Mouse (Mus musculus): ENCODE data around the gene Abhd14b.
"Not testable (repeated sequence)": the region's sequence is repeated elsewhere in the genome, so short reads cannot be mapped to it uniquely, and the experiment has no call there.

Gene Abhd14b

GRCm38 (mm10) chr9:106476002-106476923, 29.0 kb downstream of the Abhd14b start:
- peak; percentile 82 for DNase-seq (ENCODE audit: inconsistent ontology term)

DNA sequence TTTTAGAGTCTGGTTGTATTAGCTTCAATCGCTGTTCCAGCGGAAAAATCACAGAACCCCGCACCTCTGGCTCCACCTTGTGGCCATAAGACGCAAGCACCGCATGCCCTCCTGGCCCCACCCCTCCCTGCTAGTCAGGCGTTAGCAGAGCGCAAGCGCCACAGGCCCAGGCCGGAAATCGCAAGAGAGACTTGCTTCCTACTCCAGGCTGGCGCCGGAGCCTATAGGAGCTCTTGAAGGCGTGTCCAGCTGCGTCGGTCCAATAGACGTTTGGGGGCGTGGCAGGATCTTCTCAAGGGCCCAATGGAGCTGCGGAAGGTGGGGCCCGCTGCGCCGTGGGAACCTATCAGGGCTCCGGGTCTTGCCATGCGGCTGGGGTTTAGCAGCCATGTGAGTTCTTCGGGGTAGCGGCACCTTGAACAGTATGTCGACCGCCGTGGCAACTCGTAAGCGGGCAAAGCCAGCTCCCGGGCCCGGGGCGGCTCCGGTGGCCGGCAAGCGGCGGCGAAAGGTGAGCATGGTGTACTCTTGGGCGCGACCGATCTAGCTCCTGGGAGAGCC, 29.7 kb downstream of the Abhd14b start, which contains the start of gene Parp3:
Parp3 (minus strand) TSS at position 26 of the 561 bp plus-strand sequence.
- peak; percentile 99 for DNase-seq (ENCODE audit: inconsistent ontology term)

DNA sequence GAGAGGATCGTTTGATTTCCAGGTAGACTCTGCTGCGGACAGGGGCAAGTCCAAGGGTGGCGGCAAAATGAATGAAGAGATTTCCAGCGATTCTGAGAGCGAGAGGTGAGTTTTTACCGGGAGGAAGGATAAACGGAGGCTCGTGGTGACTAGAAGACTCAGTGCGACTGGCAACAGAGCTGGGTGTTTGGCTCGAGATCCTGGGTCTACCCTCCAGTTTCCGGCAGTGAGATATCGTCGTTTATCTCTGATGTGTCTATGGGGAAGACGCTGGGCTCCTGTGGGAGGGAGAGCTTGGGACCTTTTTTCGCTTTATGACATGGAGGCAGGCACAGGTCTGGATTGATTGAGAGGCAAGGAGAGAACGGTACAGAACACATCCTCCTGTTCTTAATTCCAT, 30.4 kb downstream of the Abhd14b start:
- no peak for DNase-seq (ENCODE audit: inconsistent ontology term)

DNA sequence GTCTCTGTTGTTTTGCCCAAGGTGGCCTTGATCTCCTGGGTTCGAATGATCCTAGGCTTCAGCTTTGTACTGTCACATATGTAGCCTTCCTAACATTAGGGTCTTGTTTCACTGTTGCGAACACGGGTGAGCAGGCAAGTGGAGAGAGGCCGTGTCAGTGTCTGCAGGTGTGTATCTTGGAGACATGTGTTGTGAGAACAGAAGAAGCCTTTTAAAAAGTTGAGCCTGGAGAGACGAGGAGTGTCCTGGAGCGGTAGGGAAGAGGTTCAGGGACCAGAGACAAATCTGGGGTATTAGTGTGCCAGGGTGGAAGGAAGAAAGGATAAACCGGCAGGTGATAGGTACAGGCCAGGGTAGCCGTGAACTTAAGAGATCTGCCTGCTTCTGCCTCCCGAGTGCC, 30.8 kb downstream of the Abhd14b start:
- no peak for DNase-seq (ENCODE audit: inconsistent ontology term)

- no peak for DNase-seq (ENCODE audit: inconsistent ontology term)
These were observed 33.3 kb downstream of the Abhd14b start for GRCm38 (mm10) chr9:106480541-106480940.

- DNase-seq (ENCODE audit: inconsistent ontology term), result no peak
These were observed 33.8 kb downstream of the Abhd14b start for GRCm38 (mm10) chr9:106481075-106481474.

DNA sequence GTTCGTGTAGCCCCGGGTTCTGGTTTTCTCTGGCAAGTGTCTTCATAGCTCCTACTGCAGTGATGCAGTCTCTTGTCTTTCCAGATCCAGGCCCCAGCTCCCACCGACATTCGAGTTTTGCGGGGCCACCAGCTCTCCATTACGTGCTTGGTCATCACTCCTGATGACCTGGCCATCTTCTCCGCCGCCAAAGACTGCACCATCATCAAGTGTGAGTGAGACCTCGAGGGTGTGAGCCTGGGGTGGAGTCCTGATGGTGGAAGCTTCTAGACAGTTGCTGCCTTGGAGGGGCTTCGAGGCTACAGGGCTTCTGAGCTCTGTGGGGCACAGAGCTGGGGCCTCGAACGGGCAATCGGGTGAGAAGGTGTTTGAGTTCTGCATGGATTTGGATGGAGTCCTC, 34.4 kb downstream of the Abhd14b start:
- DNase-seq (ENCODE audit: inconsistent ontology term), result no peak

- no peak for DNase-seq (ENCODE audit: inconsistent ontology term)
These were observed 35.4 kb downstream of the Abhd14b start for GRCm38 (mm10) chr9:106482578-106483115.

- DNase-seq (ENCODE audit: inconsistent ontology term), result no peak
These were observed 35.9 kb downstream of the Abhd14b start for GRCm38 (mm10) chr9:106483136-106483535.

GRCm38 (mm10) chr9:106483606-106484005, 36.3 kb downstream of the Abhd14b start:
- no peak for DNase-seq (ENCODE audit: inconsistent ontology term)

DNA sequence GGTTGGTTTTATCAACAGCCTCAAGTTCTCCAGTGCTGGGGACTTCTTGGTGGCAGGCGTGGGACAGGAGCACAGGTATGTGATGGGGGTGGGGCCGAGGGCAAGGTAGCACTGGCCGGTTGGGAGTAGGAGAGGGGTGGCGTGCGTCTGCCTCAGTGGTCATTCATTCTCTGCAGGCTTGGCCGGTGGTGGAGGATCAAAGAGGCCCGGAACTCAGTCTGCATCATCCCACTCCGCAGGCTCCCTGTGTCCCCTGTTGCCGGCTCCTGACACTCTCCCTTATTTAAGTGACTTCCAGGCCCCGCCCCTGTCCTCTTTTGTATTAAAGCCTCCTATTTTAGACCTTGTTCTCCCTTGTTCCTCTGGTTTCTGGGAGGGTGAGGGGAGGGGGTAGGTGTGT, 37.8 kb downstream of the Abhd14b start:
- DNase-seq (ENCODE audit: inconsistent ontology term), result no peak

DNA sequence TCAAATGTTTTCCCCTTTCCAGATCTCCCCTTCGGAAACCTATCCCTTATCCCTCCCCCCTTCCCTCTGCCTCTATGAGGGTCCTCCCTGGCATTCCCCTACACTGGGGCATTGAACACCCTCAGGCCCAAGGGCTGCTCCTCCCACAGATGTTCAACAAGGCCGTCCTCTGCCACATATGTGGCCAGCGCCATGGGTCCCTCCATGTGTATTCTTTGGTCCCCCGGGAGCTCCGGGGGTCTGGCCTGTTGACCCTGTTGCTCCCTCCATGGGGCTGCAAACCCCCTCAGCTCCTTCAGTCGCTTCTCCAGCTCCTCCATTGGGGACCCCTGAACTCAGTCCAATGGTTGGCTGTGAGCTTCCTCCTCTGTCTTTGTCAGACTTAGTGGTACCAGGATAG, 40.3 kb downstream of the Abhd14b start:
- DNase-seq (ENCODE audit: inconsistent ontology term), result not testable (repeated sequence)

DNA sequence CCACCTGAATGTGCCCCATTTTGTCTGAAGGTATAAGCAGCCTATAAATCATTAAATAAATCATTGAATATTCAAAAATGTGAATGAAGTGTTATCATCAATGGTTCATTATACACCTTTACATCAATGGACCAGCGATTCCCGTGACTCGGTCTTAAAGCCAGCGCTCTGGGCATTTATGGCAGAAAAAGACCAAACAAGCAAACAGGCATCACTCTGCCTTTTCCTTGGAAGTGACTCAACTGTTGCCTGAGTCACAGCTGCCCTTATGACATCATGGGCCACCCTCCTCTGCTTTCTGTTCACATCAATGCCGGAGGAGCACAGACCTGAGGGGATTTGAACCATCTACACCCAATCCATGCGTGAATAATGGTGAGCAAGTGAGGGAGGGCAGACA, 52.4 kb downstream of the Abhd14b start, which contains the start of gene Iqcf1:
Iqcf1 (plus strand) TSS at position 301 of the 400 bp plus-strand sequence.
- DNase-seq (ENCODE audit: inconsistent ontology term), result no peak

DNA sequence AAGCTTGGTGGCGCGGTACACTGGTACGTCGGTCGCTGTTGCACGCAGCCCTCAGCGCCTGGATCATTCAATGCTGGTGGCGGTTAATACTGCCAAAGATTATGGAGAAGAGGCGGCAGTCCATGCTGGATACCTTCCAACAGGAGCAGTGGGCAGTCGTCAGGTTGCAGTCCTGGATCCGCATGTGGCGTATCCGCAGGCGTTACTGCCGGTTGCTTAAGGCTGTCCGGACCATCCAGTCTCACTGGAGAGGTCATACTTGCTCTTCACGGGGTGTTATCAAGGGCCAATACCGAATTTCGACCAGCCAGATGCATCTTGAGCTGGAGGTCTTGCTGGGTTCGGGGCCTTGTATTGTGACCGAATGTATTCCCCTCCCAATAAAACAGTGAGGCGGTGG, 54.6 kb downstream of the Abhd14b start:
- no peak for DNase-seq (ENCODE audit: inconsistent ontology term)
